Mouse (Mus musculus): Measurements from ENCODE around the gene Ndufb8. TPM values are rescaled to one million over a fixed set of nuclear protein-coding genes. Genes with fewer than 3 reads are reported as not detected.

The Ndufb8 gene
- total and polyA plus RNA-seq, 2 experiments from 2014 or later, result 275 to 691 TPM

DNA sequence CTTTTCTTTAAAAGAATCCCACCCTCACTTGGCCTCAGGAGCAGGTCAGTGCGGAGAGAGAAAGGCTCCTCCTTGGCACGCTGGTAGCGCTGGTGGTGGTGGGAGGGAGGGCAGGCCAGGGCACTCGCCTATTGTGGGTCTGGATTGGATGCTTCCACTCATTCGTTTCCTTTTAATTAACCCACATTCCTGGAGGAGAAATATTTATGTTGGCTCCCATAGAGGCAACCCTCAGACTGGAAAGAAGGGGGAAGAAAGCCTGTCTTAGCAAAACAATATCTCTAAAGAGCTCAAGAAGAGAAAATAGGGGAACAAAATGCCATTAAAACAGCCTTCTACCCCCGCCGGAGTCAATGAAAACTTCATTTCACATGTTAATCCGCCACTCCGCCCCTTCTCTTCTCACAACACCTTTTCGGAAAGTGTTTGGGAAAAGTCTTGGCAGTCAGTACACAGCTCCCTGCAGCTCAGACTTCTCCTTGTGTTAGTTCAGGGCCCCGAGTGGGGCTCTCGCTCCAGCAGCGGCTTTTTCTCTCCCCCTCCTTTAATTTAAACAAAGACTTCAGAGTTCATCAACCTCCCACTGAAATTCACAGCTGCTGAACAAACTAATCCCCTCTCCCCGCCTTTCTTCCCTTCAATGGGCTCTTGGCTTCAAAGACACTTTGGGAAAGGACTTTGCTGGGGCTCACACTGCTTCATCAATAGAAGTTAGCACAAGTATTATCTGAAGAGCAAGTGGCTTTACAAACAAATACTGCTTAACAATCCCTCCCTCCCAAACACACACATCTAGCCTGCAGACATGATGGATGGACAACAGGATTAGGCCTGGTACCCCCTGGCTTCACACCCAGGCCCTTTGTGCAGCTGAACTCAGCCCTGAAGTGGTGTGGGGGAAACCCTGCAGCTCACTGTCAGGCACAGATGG, 40.5 kb downstream of the Ndufb8 start:
- Histone ChIP-seq H3K27me3 (ENCODE audit: insufficient read depth, low read length) (peaks cover 95% of the 10 kb centered on the region), H3K4me1 (ENCODE audit: insufficient read depth) (peaks cover 8% of the 10 kb centered on the region; the same call in 1 of the 2 replicates), H3K4me3 (ENCODE audit: low read depth, low read length) (no peak overlapping the region), H3K4me2 (ENCODE audit: low read depth) (no peak overlapping the region), H3K9me3 (ENCODE audit: low read length) (no peaks in the 10 kb centered on the region), H3K36me3 (ENCODE audit: insufficient read depth) (no peaks in the 10 kb centered on the region), H3K27ac (ENCODE audit: low read depth, low read length) (no peak overlapping the region), H3K9ac (no peak overlapping the region)
- ATAC-seq (peak; percentile 81), DNase-seq (peak; percentile 47)
- WGBS, result 4% methylated on average over 14 of the region's 14 CpGs
- no peak for TF ChIP-seq CTCF (IDR thresholded peaks at IDR 0.05; ENCODE audit: low read depth)

GRCm38 (mm10) chr19:44513921-44514482, 41.2 kb downstream of the Ndufb8 start:
- ATAC-seq (no peak), DNase-seq (no peak)
- H3K36me3 ChIP-seq (ENCODE audit: insufficient read depth), result no peaks in the 10 kb centered on the region
- no peak overlapping the region for H3K9ac ChIP-seq
- no peak for TF ChIP-seq CTCF (IDR thresholded peaks at IDR 0.05; ENCODE audit: low read depth)
- no peak overlapping the region for H3K4me2 ChIP-seq (ENCODE audit: low read depth)
- no peak overlapping the region for H3K27ac ChIP-seq (ENCODE audit: low read depth, low read length)
- peaks cover 92% of the 10 kb centered on the region for H3K27me3 ChIP-seq (ENCODE audit: insufficient read depth, low read length)
- 8% methylated on average over 7 of the region's 7 CpGs for WGBS
- no peaks in the 10 kb centered on the region for H3K9me3 ChIP-seq (ENCODE audit: low read length)
- peaks cover 8% of the 10 kb centered on the region; the same call in 1 of the 2 replicates for H3K4me1 ChIP-seq (ENCODE audit: insufficient read depth)
- H3K4me3 ChIP-seq (ENCODE audit: low read depth, low read length), result no peak overlapping the region

DNA sequence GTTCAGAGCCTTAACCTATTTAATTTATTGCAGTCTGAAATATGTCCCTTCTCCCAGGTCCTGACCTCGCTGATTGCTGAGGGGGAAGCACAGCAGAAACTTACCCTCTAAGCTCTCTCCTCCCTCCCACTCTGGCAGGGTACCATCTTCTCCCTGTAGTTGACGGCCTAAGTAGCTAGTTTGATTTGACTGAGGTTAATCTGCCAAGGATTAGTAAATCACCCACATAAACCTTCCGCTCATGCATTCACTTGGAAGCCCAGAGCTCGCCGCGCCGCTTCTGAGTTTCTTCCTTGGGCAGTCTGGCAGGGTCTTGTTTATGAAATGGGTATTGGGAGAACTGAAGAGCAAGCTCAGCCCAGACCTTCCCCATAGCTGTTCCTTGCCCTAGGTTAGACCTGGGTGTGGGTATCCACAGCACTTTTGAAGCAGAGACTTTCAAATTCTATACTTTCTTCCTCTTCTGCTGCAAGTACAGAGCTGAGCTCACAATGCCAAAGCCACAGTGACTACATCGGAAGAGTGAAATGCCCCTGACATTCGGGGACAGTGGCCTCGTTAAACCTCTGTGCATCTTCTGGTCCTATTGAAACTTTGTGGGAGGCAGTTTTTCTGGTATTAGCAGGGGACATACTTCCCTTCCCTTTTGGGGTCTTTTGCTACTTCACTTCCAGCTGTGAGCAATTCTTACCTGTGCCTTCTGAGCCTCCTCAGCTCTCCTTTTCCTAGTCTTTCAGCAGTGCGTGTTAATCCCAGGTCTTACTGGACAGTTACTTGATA, 42.0 kb downstream of the Ndufb8 start:
- no peak for DNase-seq
- H3K27ac ChIP-seq (ENCODE audit: low read depth, low read length), result no peak overlapping the region
- H3K9ac ChIP-seq, result no peak overlapping the region
- H3K4me2 ChIP-seq (ENCODE audit: low read depth), result no peak overlapping the region
- 9% methylated on average over 11 of the region's 11 CpGs for WGBS
- no peak overlapping the region for H3K4me3 ChIP-seq (ENCODE audit: low read depth, low read length)
- no peaks in the 10 kb centered on the region for H3K9me3 ChIP-seq (ENCODE audit: low read length)
- no peak for ATAC-seq
- TF ChIP-seq CTCF (IDR thresholded peaks at IDR 0.05; ENCODE audit: low read depth), result no peak
- no peaks in the 10 kb centered on the region for H3K36me3 ChIP-seq (ENCODE audit: insufficient read depth)
- H3K4me1 ChIP-seq (ENCODE audit: insufficient read depth), result peaks cover 8% of the 10 kb centered on the region; the same call in 1 of the 2 replicates
- peaks cover 85% of the 10 kb centered on the region for H3K27me3 ChIP-seq (ENCODE audit: insufficient read depth, low read length)

- Histone ChIP-seq H3K9me3 (ENCODE audit: low read length) (no peaks in the 10 kb centered on the region), H3K4me1 (ENCODE audit: insufficient read depth) (peaks cover 8% of the 10 kb centered on the region; the same call in 1 of the 2 replicates), H3K27ac (ENCODE audit: low read depth, low read length) (no peak overlapping the region), H3K9ac (no peak overlapping the region), H3K4me2 (ENCODE audit: low read depth) (no peak overlapping the region), H3K27me3 (ENCODE audit: insufficient read depth, low read length) (peaks cover 84% of the 10 kb centered on the region), H3K36me3 (ENCODE audit: insufficient read depth) (no peaks in the 10 kb centered on the region), H3K4me3 (ENCODE audit: low read depth, low read length) (no peak overlapping the region)
- ATAC-seq, result no peak
- WGBS, result 22% methylated on average over 5 of the region's 5 CpGs
- DNase-seq, result no peak
- no peak for TF ChIP-seq CTCF (IDR thresholded peaks at IDR 0.05; ENCODE audit: low read depth)
These were observed 42.6 kb downstream of the Ndufb8 start for GRCm38 (mm10) chr19:44512601-44513000.

- 3% methylated on average over 66 of the region's 66 CpGs for WGBS
- Histone ChIP-seq H3K9ac (no peak overlapping the region), H3K4me1 (ENCODE audit: insufficient read depth) (peaks cover 8% of the 10 kb centered on the region; the same call in 1 of the 2 replicates), H3K4me3 (ENCODE audit: low read depth, low read length) (peak overlapping the region; percentile 35), H3K27me3 (ENCODE audit: insufficient read depth, low read length) (peaks cover 81% of the 10 kb centered on the region), H3K36me3 (ENCODE audit: insufficient read depth) (no peaks in the 10 kb centered on the region), H3K4me2 (ENCODE audit: low read depth) (peak overlapping the region; percentile 69), H3K9me3 (ENCODE audit: low read length) (no peaks in the 10 kb centered on the region), H3K27ac (ENCODE audit: low read depth, low read length) (no peak overlapping the region)
- ATAC-seq (no peak; the same call in 1 of the 2 replicates), DNase-seq (peak; percentile 35)
- TF ChIP-seq CTCF (IDR thresholded peaks at IDR 0.05; ENCODE audit: low read depth), result no peak
These were observed 43.6 kb downstream of the Ndufb8 start for GRCm38 (mm10) chr19:44511451-44512231.

DNA sequence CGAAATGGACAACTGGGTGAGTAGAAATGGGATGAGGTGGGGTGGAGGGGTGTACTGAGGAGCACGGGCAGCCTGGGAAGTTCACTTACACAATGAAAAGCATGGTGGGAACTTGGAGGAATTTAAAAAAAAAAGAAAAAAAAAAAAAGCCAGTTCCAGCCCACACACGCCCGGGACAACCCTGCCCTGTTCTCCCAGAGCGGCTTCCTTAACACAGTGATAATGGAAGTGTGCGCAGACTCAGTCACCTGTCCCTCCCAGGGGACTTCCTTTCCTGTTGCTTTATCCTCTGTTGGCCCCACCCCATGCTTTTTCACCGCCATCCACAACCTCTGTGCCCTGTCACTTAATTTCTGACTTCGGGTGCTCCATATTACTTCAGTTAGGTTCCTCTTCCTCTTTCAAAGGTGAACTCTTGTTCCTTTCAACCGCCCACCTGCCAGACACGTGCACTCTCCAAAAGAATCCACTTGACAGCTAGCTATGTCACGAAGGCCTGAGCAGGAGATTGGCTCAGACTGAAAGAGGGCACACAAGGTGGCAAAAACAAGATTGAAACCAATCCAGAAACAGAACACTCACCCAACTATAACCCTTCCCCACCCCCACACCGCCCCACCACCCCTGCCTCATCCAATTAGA, 44.6 kb downstream of the Ndufb8 start:
- 4% methylated on average over 12 of the region's 12 CpGs for WGBS
- H3K4me2 ChIP-seq (ENCODE audit: low read depth), result no peak overlapping the region
- no peaks in the 10 kb centered on the region for H3K36me3 ChIP-seq (ENCODE audit: insufficient read depth)
- H3K27ac ChIP-seq (ENCODE audit: low read depth, low read length), result no peak overlapping the region
- DNase-seq (no peak), ATAC-seq (no peak)
- no peak overlapping the region for H3K4me3 ChIP-seq (ENCODE audit: low read depth, low read length)
- no peak overlapping the region for H3K9ac ChIP-seq
- H3K27me3 ChIP-seq (ENCODE audit: insufficient read depth, low read length), result peaks cover 82% of the 10 kb centered on the region
- TF ChIP-seq CTCF (IDR thresholded peaks at IDR 0.05; ENCODE audit: low read depth), result no peak
- no peaks in the 10 kb centered on the region for H3K9me3 ChIP-seq (ENCODE audit: low read length)
- peaks cover 8% of the 10 kb centered on the region; the same call in 1 of the 2 replicates for H3K4me1 ChIP-seq (ENCODE audit: insufficient read depth)

Data from forebrain, postnatal 0 days (tissue).